Mouse (Mus musculus): ENCODE data around the gene Cacna1e.

Gene Cacna1e

DNA sequence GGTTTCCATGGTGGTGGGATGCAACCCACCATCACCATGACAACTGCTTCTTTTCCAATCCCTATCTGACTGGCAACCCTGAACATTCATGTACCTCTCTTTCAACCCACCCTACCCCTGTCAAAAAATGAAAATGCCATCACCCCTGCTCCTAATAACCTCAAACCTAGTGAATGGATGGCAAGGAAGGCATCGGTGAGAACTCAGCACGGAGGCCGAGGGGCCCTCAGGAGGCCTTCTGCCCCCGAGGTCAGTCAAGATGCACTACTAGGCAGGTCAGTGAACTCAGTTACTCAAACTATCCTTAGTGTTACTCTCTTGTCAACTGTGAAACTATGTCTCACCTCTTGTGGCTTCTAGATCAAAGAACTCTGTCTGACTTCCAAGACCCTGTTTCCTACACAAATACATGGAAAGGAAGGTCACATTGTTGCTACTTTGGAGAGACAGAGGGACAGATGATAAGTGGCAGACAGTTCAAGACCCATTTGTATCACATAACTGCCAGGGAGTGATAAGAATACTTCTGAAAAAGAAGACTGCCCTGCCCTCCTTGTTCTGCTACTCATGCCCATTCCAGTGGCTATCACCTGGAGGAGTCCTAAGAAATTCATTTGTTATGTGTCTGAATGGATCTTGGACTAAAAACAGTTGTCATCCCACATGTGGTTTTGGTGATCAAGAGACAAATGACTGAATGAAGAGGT, 176.6 kb downstream of the Cacna1e start:
- no peak for DNase-seq (ENCODE audit: low read depth)

DNA sequence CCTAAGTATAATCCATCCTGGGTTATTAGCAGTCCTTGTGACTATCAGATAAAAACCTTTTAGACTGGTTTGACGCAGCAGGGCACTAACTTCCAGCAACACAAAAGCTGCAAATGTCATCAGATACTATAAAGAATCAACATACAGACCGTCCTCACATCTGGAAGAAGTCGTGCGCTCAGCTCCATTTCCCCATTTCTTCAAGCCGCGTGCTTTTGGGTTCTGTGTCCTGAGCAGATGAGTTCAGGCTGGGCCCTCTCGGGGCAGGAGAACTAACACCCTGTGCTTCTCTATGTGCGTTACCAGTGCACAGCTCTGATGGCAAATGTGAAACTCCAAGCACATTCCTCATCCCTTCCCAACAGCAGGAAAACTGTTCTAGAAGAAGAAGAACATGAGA, 177.3 kb downstream of the Cacna1e start:
- DNase-seq (ENCODE audit: low read depth), result no peak

DNA sequence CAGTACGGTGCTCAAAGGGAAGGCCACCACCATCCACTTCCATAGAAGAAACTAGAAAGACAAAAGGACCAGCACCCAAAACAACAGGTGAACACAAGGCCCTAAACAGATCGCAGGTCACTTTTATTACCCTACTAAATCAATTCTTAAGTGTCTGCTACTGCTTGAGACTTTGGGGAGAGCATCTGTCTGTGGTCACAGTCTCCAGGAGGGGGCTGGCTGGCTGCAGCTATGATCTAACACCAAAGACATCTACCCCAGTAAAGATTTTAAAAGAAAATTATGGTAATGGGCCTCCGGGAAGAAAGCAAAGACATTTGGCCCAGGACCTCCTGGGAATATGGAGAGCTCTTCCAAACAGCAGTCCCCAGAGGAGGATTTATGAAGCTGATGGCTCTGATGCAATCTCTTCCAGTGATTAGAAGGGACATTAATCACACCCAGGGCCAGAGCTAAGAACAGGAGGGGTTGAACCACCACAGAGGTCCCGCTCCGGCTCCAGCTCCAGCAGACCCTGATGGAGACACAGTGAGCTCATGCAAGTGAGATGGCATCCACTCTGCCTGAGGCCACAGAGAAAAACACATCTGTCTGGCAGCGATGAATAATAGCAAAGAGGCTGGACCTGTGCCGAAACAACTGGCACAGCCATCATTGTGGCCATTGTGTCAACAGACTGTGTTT, 178.3 kb downstream of the Cacna1e start:
- no peak for DNase-seq (ENCODE audit: low read depth)

DNA sequence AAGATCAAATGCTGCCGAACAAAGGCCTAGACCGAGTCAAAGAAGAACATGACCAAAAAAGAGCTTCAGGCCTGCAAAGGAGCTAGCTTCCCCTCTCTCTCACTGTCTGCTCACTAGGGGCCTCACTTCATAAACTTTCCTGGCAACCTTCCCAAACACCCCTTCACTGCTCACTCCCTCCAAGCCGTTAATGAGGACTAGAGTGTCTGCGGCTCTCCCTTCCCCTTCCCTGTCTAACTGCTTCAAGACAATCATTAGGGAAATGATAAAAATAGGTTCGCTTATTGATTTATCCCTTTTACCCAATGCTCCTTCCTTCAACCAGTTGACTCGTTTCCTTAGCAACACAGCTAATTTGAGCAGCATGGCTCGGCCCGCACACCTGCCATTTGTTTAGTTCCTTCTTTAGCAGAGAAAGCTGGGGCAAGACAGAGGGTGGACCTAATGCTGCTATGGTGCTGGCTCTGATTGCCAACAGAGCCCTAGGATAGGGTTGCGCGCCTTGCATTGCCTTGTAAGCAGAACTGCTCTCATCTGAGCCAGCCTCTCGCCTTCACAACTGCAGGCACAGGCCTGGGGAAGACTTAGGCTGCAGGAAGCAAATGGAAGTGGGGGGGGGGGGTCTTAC, 179.6 kb downstream of the Cacna1e start:
- DNase-seq (ENCODE audit: low read depth), result peak; percentile 3

DNA sequence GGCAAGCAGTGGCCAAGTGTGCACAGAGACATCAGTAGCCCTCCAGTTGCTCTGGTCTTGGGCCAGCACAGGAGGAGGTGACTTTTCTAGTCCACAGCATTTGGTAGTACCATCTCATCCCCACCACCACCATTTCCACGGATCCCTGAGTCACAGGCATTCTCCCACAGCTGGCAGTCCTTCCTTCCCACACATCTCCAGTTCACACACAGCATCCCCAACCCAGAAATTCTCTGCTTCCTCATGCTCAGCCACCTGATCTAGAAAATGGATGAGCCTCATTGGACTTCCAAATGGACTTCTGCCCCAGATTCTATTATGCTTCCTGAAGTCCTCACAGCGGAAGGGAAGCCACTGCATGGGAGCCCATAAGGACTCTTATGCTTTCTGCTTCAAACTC, 181.7 kb downstream of the Cacna1e start:
- DNase-seq (ENCODE audit: low read depth), result no peak

DNA sequence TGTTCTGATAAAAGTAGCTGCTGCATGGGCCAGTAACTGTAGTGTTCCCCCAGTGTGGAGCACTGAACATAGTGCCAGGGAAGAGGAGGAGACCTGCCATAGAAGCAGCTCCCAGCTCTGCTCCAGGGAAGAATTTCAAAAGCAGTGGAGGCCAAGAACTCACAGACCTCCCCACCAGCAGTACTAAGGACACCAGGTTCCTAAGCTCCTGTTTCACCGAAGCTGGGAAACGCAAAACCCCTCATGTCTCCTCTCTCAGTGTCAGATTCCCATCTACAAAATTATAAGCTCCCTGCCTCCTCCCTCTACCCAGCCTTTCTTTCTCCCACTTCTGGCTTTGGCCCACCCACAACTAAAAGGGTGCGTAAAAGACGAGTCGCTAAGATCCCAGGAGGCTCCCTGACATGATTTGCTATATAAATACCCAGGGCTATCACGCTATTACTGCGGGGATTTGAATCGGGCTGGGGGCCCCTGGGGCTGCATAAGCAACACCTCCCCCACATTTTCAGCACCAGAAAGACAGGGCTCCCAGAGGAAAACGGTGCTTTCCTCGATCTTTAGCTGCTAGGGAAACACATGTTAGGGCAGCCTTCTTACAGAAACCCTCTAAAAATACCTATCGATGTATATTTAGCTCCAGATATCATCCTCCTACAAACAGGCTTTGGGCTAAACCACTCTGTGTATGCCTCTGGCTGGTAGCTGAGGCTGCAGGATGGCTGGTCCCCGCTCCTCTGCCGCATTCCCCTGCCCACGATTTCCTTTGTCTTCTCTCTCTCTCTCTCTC, 195.2 kb downstream of the Cacna1e start:
- no peak for DNase-seq (ENCODE audit: low read depth)

DNA sequence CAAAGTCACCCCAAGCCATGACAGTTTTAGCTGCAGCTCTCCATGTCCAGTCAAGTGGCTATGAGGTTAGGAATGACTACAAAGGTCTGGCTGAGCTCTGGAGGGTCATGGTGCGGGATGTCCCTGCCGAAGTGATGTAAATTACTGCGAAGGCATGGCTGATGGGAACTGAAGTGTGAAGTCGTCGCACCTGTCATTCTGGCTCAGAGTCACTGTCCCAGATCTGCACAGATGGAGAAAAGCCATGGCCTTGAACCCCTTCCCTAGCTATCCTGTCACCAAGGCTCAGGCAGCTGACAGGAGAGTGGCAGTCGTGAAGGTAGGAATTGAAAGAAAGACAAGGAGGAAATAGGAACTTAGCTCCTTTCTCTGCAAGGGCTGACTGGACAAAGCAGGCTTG, 197.4 kb downstream of the Cacna1e start:
- DNase-seq (ENCODE audit: low read depth), result no peak

DNA sequence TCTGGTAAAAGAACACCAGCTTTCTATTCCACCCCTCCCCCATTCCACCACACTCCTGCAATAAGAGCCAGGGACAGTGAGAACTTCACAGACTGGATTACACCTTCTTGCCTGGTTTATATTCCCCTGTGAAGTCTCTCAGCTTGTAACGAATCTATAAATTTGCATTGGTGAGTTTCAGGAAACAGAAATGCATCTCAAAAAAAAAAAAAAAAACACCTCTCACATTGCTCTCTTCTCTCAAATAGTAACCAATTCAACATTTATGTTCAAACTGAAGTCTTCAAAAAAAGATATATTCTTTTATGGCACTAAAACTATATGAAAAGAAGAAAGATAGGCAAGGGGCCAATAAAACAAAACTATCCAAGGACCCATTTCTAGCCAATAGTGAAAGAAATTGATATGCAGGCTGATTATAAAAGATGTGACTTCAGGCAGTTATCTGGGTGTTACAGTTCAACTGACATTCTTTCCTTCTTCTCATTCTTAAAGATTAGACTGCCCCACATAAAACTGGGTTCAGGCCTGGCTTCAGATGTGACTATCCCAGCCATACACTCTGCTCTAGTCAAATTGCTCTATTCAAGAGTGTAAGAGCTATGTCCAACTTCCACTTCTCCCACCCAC, 200.7 kb downstream of the Cacna1e start:
- DNase-seq (ENCODE audit: low read depth), result no peak

DNA sequence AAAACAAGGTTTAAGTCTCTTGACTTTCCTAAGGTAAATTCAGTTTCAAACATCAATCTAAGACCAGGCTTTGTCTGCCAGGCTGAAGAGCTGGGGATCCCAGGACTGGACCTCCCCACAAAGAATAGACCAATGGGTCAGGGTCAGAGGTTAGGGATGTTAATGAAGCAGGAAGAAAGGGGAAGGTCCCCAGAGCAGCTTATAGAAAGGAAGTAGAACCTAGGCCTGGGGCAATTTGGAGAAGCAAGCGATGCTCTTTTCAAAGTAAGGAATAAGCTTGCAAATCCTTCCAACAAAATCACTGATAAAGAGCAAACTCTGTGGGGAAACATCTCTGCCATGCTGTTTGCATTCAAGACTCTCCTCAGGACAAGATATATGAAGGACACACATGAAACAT, 205.3 kb downstream of the Cacna1e start:
- no peak for DNase-seq (ENCODE audit: low read depth)

DNA sequence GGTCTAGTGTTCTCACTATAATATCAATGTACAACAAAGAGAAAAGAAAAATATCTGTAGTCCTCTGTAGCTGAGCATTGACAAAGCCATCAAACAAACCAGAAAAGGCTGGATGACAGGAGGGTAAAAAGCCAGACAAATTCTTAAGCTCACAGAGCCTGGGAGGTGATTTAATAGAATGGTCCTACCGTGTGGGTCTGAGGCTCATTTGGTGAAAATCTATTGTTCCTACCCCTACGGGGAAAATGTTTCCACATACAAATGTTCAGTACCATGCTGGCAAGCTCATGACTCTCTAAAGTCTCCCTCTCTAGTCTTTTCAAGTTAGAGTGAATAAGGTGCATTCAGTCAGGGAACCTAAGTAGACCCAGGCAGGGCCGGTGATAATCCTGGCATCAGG, 206.2 kb downstream of the Cacna1e start:
- DNase-seq (ENCODE audit: low read depth), result no peak

DNA sequence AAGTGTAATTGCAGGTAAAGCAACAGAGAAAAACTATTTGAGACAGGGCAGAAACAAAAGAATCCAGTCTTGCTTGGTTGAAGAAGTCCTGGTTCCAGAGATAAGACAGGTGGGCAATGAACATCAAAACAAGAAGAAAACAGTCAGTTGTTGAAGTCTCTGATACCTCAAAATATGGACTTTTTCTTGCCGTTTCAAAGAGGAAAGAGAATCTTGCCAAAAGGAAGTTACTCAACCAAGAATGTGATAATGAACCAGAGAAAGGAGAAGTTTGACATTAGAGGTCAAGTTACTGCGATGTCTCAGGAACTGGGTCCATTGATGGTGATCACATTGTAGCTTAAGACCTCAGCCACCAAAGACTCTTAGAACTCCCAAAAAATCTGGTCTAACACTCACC, 206.6 kb downstream of the Cacna1e start:
- DNase-seq (ENCODE audit: low read depth), result no peak

DNA sequence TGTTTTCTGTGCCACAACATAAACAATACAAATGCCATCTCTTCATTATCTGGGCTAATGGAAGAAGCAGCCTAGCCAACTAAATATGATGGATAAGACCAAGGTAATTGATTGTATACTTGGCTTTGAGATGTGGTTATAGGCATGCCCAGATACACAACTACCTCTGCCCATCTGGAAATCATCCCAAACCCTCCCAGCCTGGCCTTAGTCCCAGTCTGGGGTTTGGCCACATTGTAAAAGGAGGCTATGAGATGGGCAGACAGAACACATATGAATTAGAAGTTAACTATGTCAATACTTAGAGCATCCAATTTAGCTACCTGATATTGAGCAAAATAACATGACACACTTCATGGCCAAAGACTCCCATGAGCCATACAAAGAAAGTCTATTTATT, 220.6 kb downstream of the Cacna1e start:
- no peak for DNase-seq (ENCODE audit: low read depth)

DNA sequence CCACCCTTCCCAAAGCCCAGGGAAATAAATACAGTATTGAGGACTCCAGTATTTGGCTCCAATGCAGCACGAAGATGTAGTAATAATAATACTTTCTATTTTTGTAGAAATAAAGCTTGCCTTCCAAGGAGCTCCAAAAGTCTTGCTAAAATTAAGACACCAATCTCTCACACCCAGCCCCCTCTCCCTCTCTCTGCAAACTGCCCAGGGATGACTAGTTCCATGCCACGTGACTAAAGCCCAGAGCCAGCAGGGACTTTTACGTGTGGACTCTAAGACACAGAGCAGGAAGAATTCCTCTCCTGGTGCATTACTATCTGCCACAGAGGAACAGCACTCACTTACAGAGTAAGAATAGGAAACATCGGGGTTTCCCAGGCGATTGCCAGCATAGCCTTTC, 222.3 kb downstream of the Cacna1e start:
- DNase-seq (ENCODE audit: low read depth), result no peak

DNA sequence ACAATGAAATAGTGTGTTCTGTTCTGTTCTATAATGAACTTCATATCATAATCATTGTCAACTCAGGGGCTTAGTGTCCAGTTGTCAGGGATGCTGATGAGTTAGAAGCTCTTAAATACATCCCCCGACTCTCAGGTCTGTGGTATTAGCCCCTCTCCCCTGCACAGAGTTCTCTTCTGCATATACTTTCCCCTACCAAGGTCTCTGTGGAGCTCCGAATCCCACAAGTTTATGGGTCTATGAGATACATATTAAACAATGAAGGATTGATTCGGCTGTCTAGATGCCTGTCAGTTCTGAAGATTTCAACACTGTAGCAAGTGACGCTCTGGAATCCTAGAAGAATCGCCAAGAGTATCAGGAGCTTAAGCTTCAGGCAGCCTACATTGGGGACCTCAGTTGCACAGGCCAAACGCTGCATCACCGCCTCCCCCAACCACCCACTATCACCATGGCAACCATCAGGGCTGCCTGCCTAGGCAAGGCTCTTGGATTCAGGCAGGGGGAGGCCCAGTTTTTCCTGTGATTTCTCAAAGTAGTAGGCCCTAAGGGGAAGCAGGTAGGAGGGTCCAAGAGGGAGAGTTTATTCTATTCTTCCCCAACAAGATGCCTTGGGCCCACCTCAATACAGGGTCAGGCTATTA, 223.0 kb downstream of the Cacna1e start:
- no peak for DNase-seq (ENCODE audit: low read depth)

DNA sequence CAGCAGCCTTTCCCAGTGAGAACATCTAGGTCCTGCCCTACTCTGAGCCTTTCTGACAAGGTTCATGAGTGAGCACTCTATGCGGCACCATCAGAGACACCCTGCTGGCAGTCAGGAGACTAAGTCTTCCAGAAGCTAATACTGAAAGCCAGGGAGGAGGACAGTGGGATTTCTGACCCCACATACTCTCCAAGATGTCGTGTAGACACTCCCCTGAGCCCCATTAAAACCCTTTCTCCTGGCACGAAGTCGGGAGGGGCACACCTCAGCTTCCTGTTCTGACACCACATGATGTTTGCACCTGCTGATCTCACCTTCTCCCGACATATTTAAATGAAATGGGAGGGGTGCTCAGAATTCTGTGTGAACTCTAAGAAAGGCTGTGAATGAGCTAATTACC, 226.9 kb downstream of the Cacna1e start:
- no peak for DNase-seq (ENCODE audit: low read depth)

DNA sequence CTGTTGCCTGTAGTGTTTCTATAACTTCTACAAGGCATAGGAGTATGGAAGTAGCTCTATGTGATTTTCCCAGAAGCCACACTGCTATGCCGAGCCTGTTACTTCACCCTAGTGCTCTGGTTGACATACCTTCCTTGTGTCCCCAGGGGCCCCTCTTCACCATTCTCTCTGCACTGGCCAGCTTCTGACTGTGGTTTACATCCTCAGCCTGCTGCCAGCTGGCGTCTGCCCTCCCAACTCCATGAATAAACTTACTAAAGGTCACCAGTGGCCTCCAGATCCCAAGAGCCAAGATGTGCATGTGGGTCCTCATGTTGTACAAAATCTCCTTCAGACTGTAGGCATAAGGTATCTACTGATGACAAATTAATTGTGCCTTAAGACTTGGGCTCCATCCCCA, 230.3 kb downstream of the Cacna1e start:
- no peak for DNase-seq (ENCODE audit: low read depth)

DNA sequence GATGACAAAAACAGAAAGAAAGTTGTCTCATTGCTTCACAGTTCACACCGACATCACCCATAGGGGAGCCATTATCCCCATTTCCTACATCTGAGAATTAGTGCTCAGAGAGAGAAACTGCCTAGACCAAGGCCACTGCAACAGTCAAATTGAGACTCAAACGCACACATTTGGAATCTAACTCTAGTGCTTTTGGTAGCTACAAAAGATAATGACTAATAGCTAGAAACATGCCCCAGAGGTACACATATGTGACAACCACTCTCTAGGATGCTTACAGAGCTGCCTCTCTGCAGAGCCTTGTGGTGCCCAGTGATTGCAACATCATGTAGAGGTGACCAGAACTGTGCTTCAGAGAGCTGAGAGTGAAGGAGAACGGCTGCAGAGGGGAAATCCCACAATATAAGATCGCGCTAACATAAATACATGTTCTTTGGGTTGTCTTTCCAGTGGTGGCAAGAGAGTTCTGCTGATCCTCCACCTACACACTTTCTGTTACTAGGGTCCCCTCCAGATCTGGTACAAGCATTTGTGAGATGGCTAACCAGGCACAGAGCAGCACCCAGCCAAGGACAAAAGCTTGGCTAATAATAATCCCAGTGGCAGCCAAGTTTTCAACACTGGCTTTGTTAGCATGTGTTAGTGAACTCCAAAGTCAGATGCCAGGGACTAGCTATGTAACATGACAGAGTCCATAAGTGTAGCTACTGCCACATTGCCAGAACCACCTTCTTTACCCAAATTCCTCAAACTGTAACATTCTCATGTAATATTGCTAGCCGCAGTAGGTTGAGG, 237.9 kb downstream of the Cacna1e start:
- DNase-seq (ENCODE audit: low read depth), result no peak

DNA sequence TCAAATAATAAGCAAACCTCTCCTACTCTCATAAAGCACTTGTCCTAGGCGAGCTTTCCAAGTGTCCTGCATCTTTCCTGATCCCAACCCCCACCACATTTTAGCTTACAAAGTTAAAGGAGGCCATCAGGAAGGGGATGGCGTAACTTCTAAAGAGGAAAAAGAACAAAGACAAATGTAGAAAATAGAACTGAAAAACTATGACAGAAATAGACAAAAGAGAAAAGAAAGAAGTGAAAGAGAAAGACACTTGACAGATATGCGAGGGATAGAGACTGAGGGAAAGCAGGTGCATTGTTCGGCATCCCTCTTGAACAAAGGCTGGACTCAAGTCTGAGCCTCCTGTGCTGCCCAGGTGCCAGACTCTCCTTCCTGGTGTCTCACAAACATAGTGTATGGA, 246.5 kb downstream of the Cacna1e start:
- no peak for DNase-seq (ENCODE audit: low read depth)

DNA sequence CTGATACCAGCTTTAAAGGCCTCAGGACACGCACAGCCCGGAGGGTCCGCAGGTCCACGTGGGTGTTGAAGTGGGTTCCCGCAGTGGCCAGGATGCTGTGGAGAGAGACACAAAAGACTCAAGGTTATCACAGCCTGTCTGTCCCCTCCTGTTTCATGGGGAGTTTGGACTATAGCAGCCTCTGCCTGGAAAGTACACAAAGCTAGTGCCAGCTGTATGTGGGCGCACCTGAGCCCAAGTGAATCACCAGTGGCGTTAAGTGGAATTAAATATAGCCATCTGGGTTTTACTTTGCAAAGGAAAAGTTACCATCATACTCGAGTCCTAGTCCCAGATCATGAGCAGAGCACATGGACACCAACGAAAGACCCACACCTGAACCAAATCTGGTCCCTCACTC, 248.5 kb downstream of the Cacna1e start:
- DNase-seq (ENCODE audit: low read depth), result no peak

DNA sequence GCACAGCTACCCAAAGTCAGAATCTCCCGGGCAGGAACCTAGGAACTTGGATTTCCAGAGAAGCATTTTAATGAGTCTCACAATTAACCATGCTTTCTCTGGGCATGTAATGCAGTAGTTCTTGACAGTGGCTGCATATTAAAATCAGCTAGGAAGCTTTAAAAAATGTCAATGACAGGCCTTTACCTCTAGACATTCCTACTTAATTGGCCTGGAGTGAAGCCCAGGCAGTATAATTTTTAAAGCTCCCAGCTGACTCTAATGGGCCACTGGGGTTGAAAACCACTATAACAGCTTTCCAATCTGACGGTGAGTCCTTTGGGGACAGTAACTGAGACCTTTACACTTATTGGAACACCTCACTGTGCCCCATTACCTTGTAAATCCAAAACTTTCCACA, 251.4 kb downstream of the Cacna1e start:
- DNase-seq (ENCODE audit: low read depth), result no peak
